Mouse (Mus musculus) MEL (cell line): ENCODE measurements around the gene Gm7694. TPM values are rescaled to one million over a fixed set of nuclear protein-coding genes. Genes with fewer than 3 reads are reported as not detected.

Experiments used
- DNase-seq: peaks from one replicate; pipeline ENCODE4 v3.0.0; 2011; ENCODE audit warnings: low read depth, low spot score
- H3K27ac ChIP-seq: 2 replicates; pipeline ENCODE4 v1.5.1; 2012; ENCODE audit warnings: low read depth, mild to moderate bottlenecking, control low read depth, low read length, moderate library complexity; ENCODE audit not compliant: control insufficient read depth
- H3K27me3 ChIP-seq, 2 experiments: fragments of 150-350 bp in 1 of 2; sonication (generic) in 1 of 2; 2 replicates each; pipeline ENCODE4 v1.6.1; 2012; ENCODE audit warnings: low read length in 2 of 2, mild to moderate bottlenecking in 2 of 2, improper control_type of control experiment in 1 of 2, moderate library complexity in 1 of 2; ENCODE audit not compliant: insufficient read depth in 2 of 2, control insufficient read depth in 1 of 2
- H3K36me3 ChIP-seq, 2 experiments: 2 replicates each; pipeline ENCODE4 v1.6.1; 2012 to 2014; ENCODE audit warnings: low read length in 2 of 2, improper control_type of control experiment in 1 of 2, inconsistent platforms in 1 of 2, mild to moderate bottlenecking in 1 of 2; ENCODE audit not compliant: insufficient read depth in 2 of 2, control insufficient read depth in 1 of 2
- H3K4me1 ChIP-seq, 2 experiments: fragments of 150-350 bp in 1 of 2; sonication (generic) in 1 of 2; 2 replicates each; pipeline ENCODE4 v1.6.1; 2012; ENCODE audit warnings: low read length in 2 of 2, improper control_type of control experiment in 1 of 2, mild to moderate bottlenecking in 1 of 2; ENCODE audit not compliant: insufficient read depth in 2 of 2, control insufficient read depth in 1 of 2
- H3K4me3 ChIP-seq, 2 experiments: fragments of 150-350 bp in 1 of 2; sonication (generic) in 1 of 2; 2 replicates each; pipeline ENCODE4 v1.5.1; 2012; ENCODE audit warnings: low read depth in 2 of 2, low read length in 2 of 2, mild to moderate bottlenecking in 2 of 2, moderate library complexity in 2 of 2, control low read depth in 1 of 2, improper control_type of control experiment in 1 of 2; ENCODE audit not compliant: control insufficient read depth in 1 of 2, insufficient read depth in 1 of 2
- H3K79me2 ChIP-seq: 2 replicates; pipeline ENCODE4 v1.6.1; 2012; ENCODE audit warnings: mild to moderate bottlenecking, low read length, moderate library complexity; ENCODE audit not compliant: control insufficient read depth, poor library complexity, insufficient read depth
- H3K9ac ChIP-seq: 2 replicates; pipeline ENCODE4 v1.6.1; 2012; ENCODE audit warnings: low read depth, mild to moderate bottlenecking, control low read depth, low read length, moderate library complexity; ENCODE audit not compliant: control insufficient read depth, poor library complexity, severe bottlenecking
- H3K9me3 ChIP-seq: fragments of 150-350 bp; sonication (generic); replicated peaks from 2 replicates; pipeline ENCODE4 v1.6.1; 2012; ENCODE audit warnings: mild to moderate bottlenecking, low read length, improper control_type of control experiment, moderate library complexity; ENCODE audit not compliant: insufficient read depth
- BHLHE40 ChIP-seq: IDR thresholded peaks from 2 replicates; pipeline ENCODE4 v1.6.1; 2012; ENCODE audit warnings: low read depth, mild to moderate bottlenecking, inconsistent platforms, low read length, improper control_type of control experiment, borderline replicate concordance
- CHD1 ChIP-seq: IDR thresholded peaks from 2 replicates; pipeline ENCODE4 v1.6.1; 2012; ENCODE audit warnings: low read depth, mild to moderate bottlenecking, inconsistent platforms, low read length, improper control_type of control experiment
- CTCF ChIP-seq, 3 experiments: IDR thresholded peaks in 2 of 3; conservative IDR thresholded peaks in 1 of 3; 2 replicates each; pipeline ENCODE4 v1.5.1; 2011 to 2012; ENCODE audit warnings: low read length in 3 of 3, low read depth in 2 of 3, mild to moderate bottlenecking in 2 of 3, improper control_type of control experiment in 1 of 3, inconsistent platforms in 1 of 3, mixed read lengths in 1 of 3, moderate library complexity in 1 of 3; ENCODE audit not compliant: control insufficient read depth in 1 of 3, insufficient read depth in 1 of 3, poor library complexity in 1 of 3, severe bottlenecking in 1 of 3
- E2F4 ChIP-seq: IDR thresholded peaks from 2 replicates; pipeline ENCODE4 v1.6.1; 2011; ENCODE audit warnings: low read depth, low read length, improper control_type of control experiment, borderline replicate concordance
- ELF1 ChIP-seq: IDR thresholded peaks from 2 replicates; pipeline ENCODE4 v1.6.1; 2014; ENCODE audit warnings: low read depth, mild to moderate bottlenecking, inconsistent platforms, low read length, improper control_type of control experiment, moderate library complexity
- EP300 ChIP-seq, 2 experiments: IDR thresholded peaks; 2 replicates each; pipeline ENCODE4 v1.6.1; 2011; ENCODE audit warnings: improper control_type of control experiment in 2 of 2, low read length in 2 of 2, low read depth in 1 of 2, mild to moderate bottlenecking in 1 of 2
- ETS1 ChIP-seq: IDR thresholded peaks from 2 replicates; pipeline ENCODE4 v1.6.1; 2012; ENCODE audit warnings: low read depth, mild to moderate bottlenecking, inconsistent platforms, low read length, improper control_type of control experiment, moderate library complexity
- GABPA ChIP-seq: IDR thresholded peaks from 2 replicates; pipeline ENCODE4 v1.6.1; 2012; ENCODE audit warnings: low read depth, mild to moderate bottlenecking, inconsistent platforms, low read length, improper control_type of control experiment, moderate library complexity
- GATA1 ChIP-seq: IDR thresholded peaks from 2 replicates; pipeline ENCODE4 v1.6.1; 2011; ENCODE audit warnings: low read depth, low read length, improper control_type of control experiment
- HCFC1 ChIP-seq: IDR thresholded peaks from 2 replicates; pipeline ENCODE4 v1.6.1; 2012; ENCODE audit warnings: low read depth, mild to moderate bottlenecking, inconsistent platforms, low read length, improper control_type of control experiment, moderate library complexity
- MXI1 ChIP-seq: IDR thresholded peaks from 2 replicates; pipeline ENCODE4 v1.6.1; 2011; ENCODE audit warnings: mild to moderate bottlenecking, low read depth, low read length, improper control_type of control experiment
- NELFE ChIP-seq: IDR thresholded peaks from 2 replicates; pipeline ENCODE4 v1.6.1; 2011; ENCODE audit warnings: low read depth, low read length, improper control_type of control experiment
- NRF1 ChIP-seq: IDR thresholded peaks from 2 replicates; pipeline ENCODE4 v1.6.1; 2014; ENCODE audit warnings: low read depth, mild to moderate bottlenecking, inconsistent platforms, low read length, improper control_type of control experiment, moderate library complexity; ENCODE audit not compliant: poor library complexity, insufficient read depth, severe bottlenecking
- POLR2A ChIP-seq, 2 experiments: IDR thresholded peaks; 2 replicates each; pipeline ENCODE4 v1.6.1; 2011 to 2012; ENCODE audit warnings: low read length in 2 of 2, mild to moderate bottlenecking in 2 of 2, control low read depth in 1 of 2, improper control_type of control experiment in 1 of 2, low read depth in 1 of 2, moderate library complexity in 1 of 2; ENCODE audit not compliant: control insufficient read depth in 1 of 2, insufficient read depth in 1 of 2, poor library complexity in 1 of 2
- POLR2AphosphoS2 ChIP-seq: IDR thresholded peaks from 2 replicates; pipeline ENCODE4 v1.6.1; 2011; ENCODE audit warnings: low read length, improper control_type of control experiment
- POLR2AphosphoS5 ChIP-seq: IDR thresholded peaks from 2 replicates; pipeline ENCODE4 v1.6.1; 2012; ENCODE audit warnings: low read depth, borderline replicate concordance, mild to moderate bottlenecking, inconsistent platforms, low read length, moderate library complexity, mixed read lengths
- RAD21 ChIP-seq: IDR thresholded peaks from 2 replicates; pipeline ENCODE4 v1.6.1; 2011; ENCODE audit warnings: mild to moderate bottlenecking, low read depth, low read length, improper control_type of control experiment
- RCOR1 ChIP-seq: IDR thresholded peaks from 2 replicates; pipeline ENCODE4 v1.6.1; 2012; ENCODE audit warnings: low read depth, mild to moderate bottlenecking, inconsistent platforms, low read length, improper control_type of control experiment
- SIN3A ChIP-seq: IDR thresholded peaks from 2 replicates; pipeline ENCODE4 v1.6.1; 2012; ENCODE audit warnings: low read length, improper control_type of control experiment, inconsistent platforms
- SMC3 ChIP-seq: IDR thresholded peaks from 2 replicates; pipeline ENCODE4 v1.6.1; 2011; ENCODE audit warnings: low read depth, low read length, improper control_type of control experiment
- TAL1 ChIP-seq: IDR thresholded peaks from 2 replicates; pipeline ENCODE4 v1.6.1; 2012; ENCODE audit warnings: mild to moderate bottlenecking, inconsistent platforms, low read length, moderate library complexity, mixed read lengths
- TBP ChIP-seq: IDR thresholded peaks from 2 replicates; pipeline ENCODE4 v1.8.0; 2011; ENCODE audit warnings: low read depth, low read length, improper control_type of control experiment
- TCF12 ChIP-seq: IDR thresholded peaks from 2 replicates; pipeline ENCODE4 v1.6.1; 2014; ENCODE audit warnings: low read depth, mild to moderate bottlenecking, inconsistent platforms, low read length, improper control_type of control experiment, moderate library complexity
- UBTF ChIP-seq: IDR thresholded peaks from 2 replicates; pipeline ENCODE4 v1.6.1; 2012; ENCODE audit warnings: low read depth, mild to moderate bottlenecking, inconsistent platforms, low read length, improper control_type of control experiment, moderate library complexity, borderline replicate concordance; ENCODE audit not compliant: insufficient read depth
- ZC3H11A ChIP-seq: IDR thresholded peaks from 2 replicates; pipeline ENCODE4 v1.6.1; 2012; ENCODE audit warnings: low read depth, mild to moderate bottlenecking, inconsistent platforms, low read length, improper control_type of control experiment
- ZKSCAN1 ChIP-seq: IDR thresholded peaks from 2 replicates; pipeline ENCODE4 v1.6.1; 2012; ENCODE audit warnings: low read depth, mild to moderate bottlenecking, inconsistent platforms, low read length, improper control_type of control experiment, moderate library complexity
- ZMIZ1 ChIP-seq: IDR thresholded peaks from 2 replicates; pipeline ENCODE4 v1.6.1; 2012; ENCODE audit warnings: low read depth, mild to moderate bottlenecking, inconsistent platforms, low read length, improper control_type of control experiment, moderate library complexity
- ZNF384 ChIP-seq: IDR thresholded peaks from 2 replicates; pipeline ENCODE4 v1.6.1; 2012; ENCODE audit warnings: low read depth, mild to moderate bottlenecking, inconsistent platforms, low read length, improper control_type of control experiment
- polyA plus RNA-seq, 2 experiments: library from polyadenylated mRNA; stranded (reverse) in 1 of 2; unstranded in 1 of 2; fragments of >175 nt in 1 of 2; fragments of >200 nt in 1 of 2; gene quantifications; 2 replicates each; pipeline versions ENCODE4 v1.2.1 to v1.2.4; 2012; ENCODE audit warnings: low replicate concordance in 2 of 2, low read depth in 1 of 2; ENCODE audit not compliant: insufficient read length in 2 of 2, insufficient read depth in 1 of 2, missing spikeins in 1 of 2
- total RNA-seq: library from RNA; depleted of rRNA; stranded (reverse); fragments of 300-350 nt; gene quantifications from 2 replicates; pipeline ENCODE4 v1.2.3, GENCODE M21; 2012

Gene Gm7694
- total and polyA plus RNA-seq, 3 experiments: 0.19 to 1.1 TPM; not detected in 1

- Histone ChIP-seq H3K36me3 (no peaks in the 10 kb centered on the region), H3K27me3 (no peaks in the 10 kb centered on the region; a peak in 2 of 4 replicates), H3K9me3 (no peaks in the 10 kb centered on the region), H3K27ac (no peak overlapping the region), H3K4me1 (no peaks in the 10 kb centered on the region), H3K79me2 (no peaks in the 10 kb centered on the region), H3K4me3 (no peak overlapping the region), H3K9ac (no peak overlapping the region)
- DNase-seq: no peak
- TF ChIP-seq HCFC1: no peak
- TF ChIP-seq ZNF384: no peak
- no peak for TF ChIP-seq POLR2A (IDR thresholded peaks at IDR 0.05; ENCODE audit: control insufficient read depth in 1 of 2, insufficient read depth in 1 of 2, low read depth in 1 of 2, low read length in 2 of 2, poor library complexity in 1 of 2)
- no peak for TF ChIP-seq CHD1
- no peak for TF ChIP-seq ZKSCAN1
- no peak for TF ChIP-seq RCOR1
- TF ChIP-seq CTCF (IDR thresholded peaks at IDR 0.05 in 2 of 3, conservative IDR thresholded peaks at IDR 0.05 in 1 of 3; ENCODE audit: control insufficient read depth in 1 of 3, insufficient read depth in 1 of 3, low read depth in 2 of 3, low read length in 3 of 3, poor library complexity in 1 of 3, severe bottlenecking in 1 of 3): no peak
- no peak for TF ChIP-seq MXI1
- no peak for TF ChIP-seq NRF1
- no peak for TF ChIP-seq POLR2AphosphoS5
- no peak for TF ChIP-seq GABPA
- no peak for TF ChIP-seq BHLHE40
- no peak for TF ChIP-seq SIN3A
- no peak for TF ChIP-seq ZC3H11A
- TF ChIP-seq ELF1: no peak
- TF ChIP-seq ETS1: no peak
- no peak for TF ChIP-seq GATA1
- no peak for TF ChIP-seq EP300 (IDR thresholded peaks at IDR 0.05; ENCODE audit: low read depth in 1 of 2, low read length in 2 of 2)
- TF ChIP-seq UBTF: no peak
Observed at GRCm38 (mm10) chr1:170293257-170293656, 12.9 kb downstream of the Gm7694 start.

GRCm38 (mm10) chr1:170292239-170292951 lies 13.7 kb downstream of the Gm7694 start:
- TF ChIP-seq NELFE (no peak), MXI1 (no peak), ETS1 (no peak), CHD1 (no peak), SIN3A (no peak), TBP (no peak), ZC3H11A (peak; percentile 73), TAL1 (no peak), RAD21 (peak; percentile 78), E2F4 (no peak), BHLHE40 (no peak), SMC3 (peak; percentile 80), POLR2A (IDR thresholded peaks at IDR 0.05; ENCODE audit: control insufficient read depth in 1 of 2, insufficient read depth in 1 of 2, low read depth in 1 of 2, low read length in 2 of 2, poor library complexity in 1 of 2) (no peak), CTCF (IDR thresholded peaks at IDR 0.05 in 2 of 3, conservative IDR thresholded peaks at IDR 0.05 in 1 of 3; ENCODE audit: control insufficient read depth in 1 of 3, insufficient read depth in 1 of 3, low read depth in 2 of 3, low read length in 3 of 3, poor library complexity in 1 of 3, severe bottlenecking in 1 of 3) (peak in 2 of 3 experiments; percentile 15 to 84; a peak in 3 of 6 replicates), POLR2AphosphoS2 (no peak), ZMIZ1 (no peak), ELF1 (no peak), TCF12 (no peak), POLR2AphosphoS5 (no peak)
- TF ChIP-seq, all 39 proteins: peak for 4
- no peak overlapping the region for H3K4me3 ChIP-seq
- peak; percentile 41 for DNase-seq
- H3K4me1 ChIP-seq: no peaks in the 10 kb centered on the region
- H3K27me3 ChIP-seq: no peaks in the 10 kb centered on the region; a peak in 1 of 4 replicates
- H3K9me3 ChIP-seq: no peaks in the 10 kb centered on the region
- no peak overlapping the region for H3K9ac ChIP-seq
- no peaks in the 10 kb centered on the region for H3K36me3 ChIP-seq
- no peaks in the 10 kb centered on the region for H3K79me2 ChIP-seq
- H3K27ac ChIP-seq: no peak overlapping the region
